Comparison of ENCODE assay signal across 10 mouse cellular contexts in genomic region chr9:43116997-43117336, GRCm38 (mm10). TPM values are rescaled to one million over a fixed set of nuclear protein-coding genes. Genes with fewer than 3 reads are reported as not detected.
DNase-seq lines count a peak whose midpoint lies in the region; ATAC-seq lines count a peak whose summit lies in the region.
"Had no signal": no experiment of that assay in that cellular context is flagged by ENCODE, and none has a peak within 500 bp of the region (broad histone marks: within the 10 kb centered on the region; RNA-seq: fewer than 3 reads in every experiment).

No protein-coding gene starts in this region.

- peaks cover 0 to 16% of the 10 kb centered on the region in 2 experiments; a peak in 2 of 4 replicates for H3K4me1 ChIP-seq in heart, embryonic 14.5 days (ENCODE audit: control insufficient read depth in 2 of 2, insufficient read depth in 2 of 2, low read length in 2 of 2)
- H3K4me1 ChIP-seq in neural tube, embryonic 12.5 days: peaks cover 5% of the 10 kb centered on the region; the same call in 1 of the 2 replicates
- peaks cover 11% of the 10 kb centered on the region; the same call in 1 of the 2 replicates for H3K4me1 ChIP-seq in limb, embryonic 13.5 days

- H3K9me3 ChIP-seq in heart, embryonic 14.5 days (ENCODE audit: control insufficient read depth, low read length): no peaks in the 10 kb centered on the region
- no peaks in the 10 kb centered on the region for H3K9me3 ChIP-seq in neural tube, embryonic 12.5 days
- no peaks in the 10 kb centered on the region for H3K9me3 ChIP-seq in limb, embryonic 13.5 days

- no peak overlapping the region for H3K9ac ChIP-seq in heart, embryonic 14.5 days (ENCODE audit: low read length)
- H3K9ac ChIP-seq in neural tube, embryonic 12.5 days: no peak overlapping the region
- H3K9ac ChIP-seq in limb, embryonic 13.5 days: no peak overlapping the region

- peaks cover 6% of the 10 kb centered on the region for H3K36me3 ChIP-seq in heart, embryonic 14.5 days (ENCODE audit: control insufficient read depth, insufficient read depth, low read length)
- H3K36me3 ChIP-seq in neural tube, embryonic 12.5 days: no peaks in the 10 kb centered on the region
- peaks cover 4% of the 10 kb centered on the region for H3K36me3 ChIP-seq in limb, embryonic 13.5 days

- no peaks in the 10 kb centered on the region for H3K27me3 ChIP-seq in heart, embryonic 14.5 days (ENCODE audit: control insufficient read depth, insufficient read depth, low read length)
- H3K27me3 ChIP-seq in neural tube, embryonic 12.5 days (replicated peaks): no peaks in the 10 kb centered on the region
- no peaks in the 10 kb centered on the region for H3K27me3 ChIP-seq in limb, embryonic 13.5 days

- DNase-seq in heart, postnatal 14 days: no peak
- DNase-seq in neural tube, embryonic 10.5 days (ENCODE audit: extremely low spot score, low spot score): no peak
- DNase-seq in thymus, postnatal 0 days (ENCODE audit: low spot score): no peak
- DNase-seq in left cerebral cortex, adult 11 months (ENCODE audit: low spot score): no peak
- no peak for DNase-seq in spleen, postnatal 36 days (ENCODE audit: low spot score in 2 of 2)
- DNase-seq: kidney, adult 8-10 months had no signal

- no peak overlapping the region for H3K4me3 ChIP-seq in heart, embryonic 14.5 days (ENCODE audit: control insufficient read depth in 1 of 2, insufficient read depth in 1 of 2, low read depth in 1 of 2, low read length in 2 of 2)
- H3K4me3 ChIP-seq in neural tube, embryonic 12.5 days: no peak overlapping the region
- H3K4me3 ChIP-seq in limb, embryonic 13.5 days: peak overlapping the region; percentile 92; the same call in 1 of the 2 replicates

- H3K27ac ChIP-seq in heart, embryonic 14.5 days (replicated peaks in 1 of 2; ENCODE audit: control insufficient read depth in 1 of 2, insufficient read depth in 1 of 2, low read depth in 2 of 2, low read length in 2 of 2): no peak overlapping the region
- H3K27ac ChIP-seq in neural tube, embryonic 12.5 days: no peak overlapping the region
- H3K27ac ChIP-seq in limb, embryonic 13.5 days: no peak overlapping the region

- peak overlapping the region; percentile 65 for H3K4me2 ChIP-seq in heart, embryonic 14.5 days (ENCODE audit: low read length)
- peak overlapping the region; percentile 83; the same call in 1 of the 2 replicates for H3K4me2 ChIP-seq in neural tube, embryonic 12.5 days (replicated peaks)
- peak overlapping the region; percentile 84 for H3K4me2 ChIP-seq in limb, embryonic 13.5 days (replicated peaks)

- intact Hi-C loops in heart, postnatal 14 days (cut with DNase I): no loop called here

- ATAC-seq in heart, embryonic 14.5 days (ENCODE audit: insufficient number of reproducible peaks, insufficient read depth, low FRiP score, low read depth): no peak
- no peak for ATAC-seq in neural tube, embryonic 12.5 days (ENCODE audit: low FRiP score, low read depth)
- ATAC-seq in limb, embryonic 13.5 days (ENCODE audit: low FRiP score, low read depth): no peak

- WGBS in heart, embryonic 14.5 days: 82% methylated on average over 6 of the region's 6 CpGs
- 89% methylated on average over 6 of the region's 6 CpGs for WGBS in neural tube, embryonic 12.5 days
- 82% methylated on average over 6 of the region's 6 CpGs for WGBS in limb, embryonic 13.5 days

RNA-seq across cellular contexts. Expression of gene Tmem136, which starts 0.6 kb away (rescaled TPM):
- 15.1 and 17.2 TPM in 2 replicates for polyA plus RNA-seq in heart, embryonic 14.5 days (2014; fragmentation: Nextera tagmentation; extraction: Ambion mirVana)
- 1 to 10 TPM; 7.2 to 7.5 TPM for total RNA-seq in heart, postnatal 14 days (2021)
- polyA plus RNA-seq in neural tube, embryonic 12.5 days (2016; fragmentation: Nextera tagmentation; extraction: Ambion mirVana): 9.4 and 11.5 TPM in 2 replicates
- polyA plus RNA-seq in limb, embryonic 13.5 days (2015; fragmentation: Nextera tagmentation; extraction: Ambion mirVana): 8.3 and 8.8 TPM in 2 replicates
- polyA plus RNA-seq in thymus, postnatal 0 days (2015; fragmentation: Nextera tagmentation; extraction: Ambion mirVana): 0.29 and 1.1 TPM in 2 replicates
- total RNA-seq: megakaryocyte, adult 5-6 weeks had no signal

RNA-seq across cellular contexts. Expression of gene Arhgef12, which starts 9.9 kb away (rescaled TPM):
- 18.0 and 20.5 TPM in 2 replicates for polyA plus RNA-seq in heart, embryonic 14.5 days (2014; fragmentation: Nextera tagmentation; extraction: Ambion mirVana)
- 100 to 1,000 TPM; 154 to 163 TPM for total RNA-seq in heart, postnatal 14 days (2021)
- polyA plus RNA-seq in neural tube, embryonic 12.5 days (2016; fragmentation: Nextera tagmentation; extraction: Ambion mirVana): 17.1 and 19.2 TPM in 2 replicates
- 11.5 and 12.3 TPM in 2 replicates for polyA plus RNA-seq in limb, embryonic 13.5 days (2015; fragmentation: Nextera tagmentation; extraction: Ambion mirVana)
- polyA plus RNA-seq in thymus, postnatal 0 days (2015; fragmentation: Nextera tagmentation; extraction: Ambion mirVana): 2.2 and 3.1 TPM in 2 replicates
